8 mouse cellular contexts compared by ENCODE assay signal in the genomic region with DNA sequence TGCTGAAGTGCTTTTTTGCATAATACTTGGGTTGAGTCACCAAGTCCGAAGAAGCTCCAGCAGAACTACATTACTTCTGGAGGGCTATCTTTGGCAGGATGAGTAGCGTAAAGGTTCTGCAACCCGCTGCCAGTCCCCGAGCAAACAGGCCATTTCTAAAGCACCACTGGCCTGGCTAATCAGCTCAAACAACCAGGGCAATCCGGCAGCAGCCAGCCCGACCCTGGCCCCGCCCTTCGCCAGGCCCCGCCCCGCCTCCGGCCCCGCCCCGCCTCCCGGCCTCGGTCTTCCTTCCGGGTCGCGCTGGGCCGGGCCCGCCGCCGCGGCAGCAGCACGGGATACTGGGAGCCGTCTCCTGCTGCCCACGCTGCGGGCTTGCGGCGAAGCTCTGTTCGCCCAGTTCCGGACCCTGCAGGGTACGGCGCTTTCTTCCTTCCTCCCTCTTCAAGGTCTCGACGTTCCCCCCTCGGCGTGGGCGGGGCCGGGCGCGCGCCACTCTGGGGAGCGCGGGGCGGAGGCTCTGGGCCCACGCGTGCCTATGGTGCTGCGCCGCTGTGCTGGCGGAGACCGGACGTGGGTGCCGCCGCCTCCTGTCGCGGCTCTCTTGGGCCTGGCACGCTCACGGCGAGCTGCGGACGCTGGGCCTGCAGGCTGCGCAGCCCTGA. TPM values are rescaled to one million over a fixed set of nuclear protein-coding genes. Genes with fewer than 3 reads are reported as not detected.
A peak's percentile ranks its signal among the peaks of the same experiment; 100 is the strongest.
DNase-seq lines count a peak whose midpoint lies in the region; ATAC-seq and TF ChIP-seq lines count a peak whose summit lies in the region.

A gene (plus strand): TSS at position 278 of the 665 bp plus-strand sequence.

- peak within 1 kb of the TSS; percentile 88 for H3K27ac ChIP-seq in forebrain, embryonic 15.5 days (replicated peaks)

- H3K4me2 ChIP-seq in forebrain, embryonic 15.5 days (replicated peaks) = peak within 1 kb of the TSS; percentile 52

- peak; percentile 63 for TF ChIP-seq POLR2A in lung, adult 2 months (IDR thresholded peaks at IDR 0.05; ENCODE audit: borderline replicate concordance, extremely low read depth, low read depth, low read length)

- intact Hi-C loops in heart, postnatal 25 days (cut with DNase I) = no loop called here

- peak within 1 kb of the TSS; percentile 73 for H3K4me3 ChIP-seq in forebrain, embryonic 15.5 days
- H3K4me3 ChIP-seq in lung, adult 2 months (replicated peaks; ENCODE audit: extremely low read depth, low read depth, low read length) = peak within 1 kb of the TSS; percentile 76

- under 1% methylated on average over 49 of the region's 62 CpGs for WGBS in forebrain, embryonic 15.5 days
- 1% methylated on average over 56 of the region's 62 CpGs for WGBS in lung, adult 2 months

- peak; percentile 63 for DNase-seq in ES-CJ7 (ENCODE audit: low read depth, low spot score)
- DNase-seq in cerebellum, adult 11 months = peak; percentile 81
- DNase-seq in heart, postnatal 25 days (ENCODE audit: low spot score) = peak; percentile 75
- DNase-seq in layer of hippocampus, adult 18-20 months (ENCODE audit: low spot score in 2 of 2) = peak; percentile 76 to 88
- peak; percentile 84 for DNase-seq in lung, adult 2 months
- DNase-seq in thymus, adult 18-20 months = peak; percentile 78 to 87

- H3K9me3 ChIP-seq in forebrain, embryonic 15.5 days = no peaks in the 10 kb centered on the region

- H3K27me3 ChIP-seq in forebrain, embryonic 15.5 days = no peaks in the 10 kb centered on the region

- H3K9ac ChIP-seq in forebrain, embryonic 15.5 days (replicated peaks) = peak within 1 kb of the TSS; percentile 84

- no peak for TF ChIP-seq CTCF in lung, adult 2 months (IDR thresholded peaks at IDR 0.05; ENCODE audit: insufficient read depth, low read length)

- no peaks in the 10 kb centered on the region for H3K36me3 ChIP-seq in forebrain, embryonic 15.5 days

- ATAC-seq in forebrain, embryonic 15.5 days (replicated peaks) = peak; percentile 97
- peak; percentile 86 for ATAC-seq in neutrophil, adult 5-6 weeks (ENCODE audit: extremely low read depth, insufficient number of reproducible peaks, low FRiP score, poor library complexity, severe bottlenecking)

- H3K4me1 ChIP-seq in forebrain, embryonic 15.5 days = peaks cover 13% of the 10 kb centered on the region
- H3K4me1 ChIP-seq in lung, adult 2 months (ENCODE audit: control insufficient read depth, insufficient read depth, low read length) = peaks cover 6% of the 10 kb centered on the region; the same call in 1 of the 2 replicates

RNA-seq across cellular contexts. Expression of the gene that starts here (rescaled TPM):
- 11.4 and 11.9 TPM in 2 replicates for polyA plus RNA-seq in forebrain, embryonic 15.5 days (2015; fragmentation: Nextera tagmentation; extraction: Ambion mirVana)
- 10 to 100 TPM in 1 of 2 experiments, 1 to 10 TPM in 1; 9.3 to 10.3 TPM for total RNA-seq in heart, postnatal 25 days (2021)
- total RNA-seq in layer of hippocampus, adult 18-20 months (2021) = 10 to 100 TPM; 15.9 to 17.3 TPM
- 15.6 and 17.6 TPM in 2 replicates for polyA plus RNA-seq in lung, adult 2 months (2012; rRNA removed)
- 10.7 and 11.9 TPM in 2 replicates for total RNA-seq in neutrophil, adult 5-6 weeks (2017)

Comparison
In these comparisons a context has a peak if more than half of its experiments do, and no peak if none do; other contexts are left out.
1. Peak in every context shown above with its lines: DNase-seq, ATAC-seq, H3K4me3 ChIP-seq and H3K27ac ChIP-seq.